Mouse (Mus musculus) megakaryocyte, embryonic 14.5 days (primary cell): Measurements from ENCODE around the gene Atp6v1e1. TPM values are rescaled to one million over a fixed set of nuclear protein-coding genes. Genes with fewer than 3 reads are reported as not detected.

Experiments
- H3K27me3 ChIP-seq: replicated peaks from 2 replicates; pipeline ENCODE3; 2012; ENCODE audit warnings: inconsistent platforms
- H3K36me3 ChIP-seq: replicated peaks from 2 replicates; pipeline ENCODE3; 2012; ENCODE audit warnings: low read length, inconsistent platforms, mixed read lengths
- H3K4me1 ChIP-seq: 2 replicates; pipeline ENCODE4 v1.6.1; 2012; ENCODE audit warnings: inconsistent platforms
- H3K4me3 ChIP-seq: replicated peaks from 2 replicates; pipeline ENCODE3; 2012; ENCODE audit warnings: moderate library complexity, mild to moderate bottlenecking, inconsistent platforms
- H3K9me3 ChIP-seq: 2 replicates; pipeline ENCODE4 v1.6.1; 2012; ENCODE audit warnings: inconsistent platforms
- FLI1 ChIP-seq: IDR thresholded peaks from 2 replicates; pipeline ENCODE4 v1.6.1; 2012; ENCODE audit warnings: low read length, inconsistent platforms, mixed read lengths
- GATA1 ChIP-seq: IDR thresholded peaks from 3 replicates; pipeline ENCODE4 v1.6.1; 2012; ENCODE audit warnings: mixed read lengths, low read length, inconsistent platforms, borderline replicate concordance
- polyA plus RNA-seq: library from polyadenylated mRNA; stranded (reverse); fragments of >175 nt; gene quantifications from 2 replicates; pipeline ENCODE4 v1.2.3, GENCODE M21; 2012; ENCODE audit warnings: low replicate concordance; ENCODE audit not compliant: insufficient read depth

The Atp6v1e1 gene
- polyA plus RNA-seq, 1 experiment: 97.6 TPM

DNA sequence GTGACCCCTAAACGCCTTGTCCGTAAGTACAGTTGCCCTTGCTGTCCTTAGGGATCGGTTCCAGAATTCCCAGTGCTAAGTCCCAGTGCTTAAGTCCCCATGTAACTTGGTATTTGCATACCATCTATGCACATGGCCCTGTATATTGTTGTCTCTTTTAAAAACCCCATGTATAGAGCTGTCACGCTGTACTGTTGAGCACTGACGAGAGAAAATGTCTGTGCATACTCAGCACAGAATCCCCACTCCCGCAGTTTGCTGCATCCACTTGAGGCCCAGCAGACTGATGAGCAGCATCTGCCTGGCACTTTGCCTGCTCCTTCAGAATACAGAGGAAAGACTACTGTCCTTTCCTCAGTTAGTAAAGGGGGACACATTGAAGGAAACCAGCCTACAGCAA, 48.8 kb downstream of the Atp6v1e1 start:
- peaks cover 4% of the 10 kb centered on the region for H3K36me3 ChIP-seq
- H3K27me3 ChIP-seq: peaks cover 39% of the 10 kb centered on the region
- no peak overlapping the region for H3K4me3 ChIP-seq

DNA sequence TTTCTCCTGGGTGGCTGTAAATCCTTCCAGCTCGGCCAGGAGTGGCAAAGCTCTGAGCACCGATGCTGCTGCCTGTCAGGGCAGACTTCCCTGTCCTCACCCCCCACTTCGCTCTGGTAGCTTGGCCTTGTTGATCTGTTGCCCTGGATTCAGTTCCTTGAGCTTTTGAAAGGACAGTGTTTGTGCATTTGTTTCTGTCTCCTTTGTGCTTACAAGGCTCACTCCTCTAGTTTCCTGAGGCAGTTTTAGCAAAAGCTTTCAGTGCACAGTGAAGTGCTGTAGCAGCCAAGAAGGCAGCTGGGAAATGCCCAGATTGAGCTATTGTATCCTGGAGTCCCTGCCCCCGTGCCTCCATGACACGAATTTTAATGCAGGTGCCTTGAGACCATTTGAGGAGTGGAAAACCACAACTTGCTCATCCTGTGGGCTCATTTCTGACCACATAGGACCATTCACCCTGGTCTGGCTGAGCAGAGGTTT, 49.4 kb downstream of the Atp6v1e1 start, which contains the start of gene Slc25a18:
Gene Slc25a18 (plus strand): TSS at position 430 of the 480 bp plus-strand sequence.
- H3K27me3 ChIP-seq: peaks cover 35% of the 10 kb centered on the region
- TF ChIP-seq GATA1 (no peak), FLI1 (no peak)
- H3K36me3 ChIP-seq: peaks cover 4% of the 10 kb centered on the region
- H3K4me1 ChIP-seq: peaks cover 18% of the 10 kb centered on the region
- H3K4me3 ChIP-seq: no peak within 1 kb of the TSS
- no peaks in the 10 kb centered on the region for H3K9me3 ChIP-seq

More for the DNA sequence above, 48.8 kb downstream of the Atp6v1e1 start:
- no peak for TF ChIP-seq GATA1
- H3K4me1 ChIP-seq: peaks cover 20% of the 10 kb centered on the region
- H3K9me3 ChIP-seq: no peaks in the 10 kb centered on the region

DNA sequence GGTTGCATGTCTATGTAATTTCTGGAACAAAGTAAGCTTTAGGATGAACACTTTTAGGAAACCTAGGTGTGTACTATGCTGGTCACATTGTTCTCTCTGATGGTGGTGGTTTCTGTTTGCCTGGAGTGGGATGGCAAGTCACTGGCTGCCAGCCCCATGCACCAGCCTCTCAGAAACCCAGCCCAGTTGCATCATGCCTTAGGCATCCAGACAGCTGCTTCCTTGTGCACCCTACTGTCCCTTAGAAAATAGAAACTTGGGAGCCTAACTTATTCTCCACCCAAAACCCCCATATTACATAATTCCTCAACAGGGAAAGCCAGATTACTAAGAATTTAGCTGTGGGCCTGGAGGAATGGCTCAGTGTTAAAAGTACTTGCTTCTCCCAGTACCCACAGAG, 50.6 kb downstream of the Atp6v1e1 start:
- Histone ChIP-seq H3K27me3 (peaks cover 33% of the 10 kb centered on the region), H3K36me3 (no peaks in the 10 kb centered on the region), H3K4me1 (peaks cover 13% of the 10 kb centered on the region), H3K9me3 (no peaks in the 10 kb centered on the region), H3K4me3 (no peak overlapping the region)
- TF ChIP-seq FLI1 (no peak), GATA1 (no peak)

DNA sequence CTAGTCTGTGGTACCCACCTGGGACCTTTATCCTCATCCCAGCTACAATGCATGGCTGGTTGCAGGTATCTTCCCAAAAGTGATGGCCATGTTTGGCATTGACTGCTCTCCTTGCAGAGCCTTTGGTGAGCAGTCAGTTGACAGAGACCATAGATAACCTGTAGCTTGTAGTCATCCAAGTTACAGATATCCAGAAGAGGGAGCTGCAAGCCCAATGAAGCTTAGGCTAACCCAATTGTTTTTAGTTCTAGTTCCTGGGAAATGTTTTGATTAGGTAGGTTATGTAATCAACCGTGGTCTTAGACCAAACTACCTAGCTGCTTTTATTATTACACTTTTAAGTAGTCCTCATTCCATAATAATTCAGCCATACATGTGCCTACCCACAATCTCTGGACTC, 51.2 kb downstream of the Atp6v1e1 start:
- H3K36me3 ChIP-seq: no peaks in the 10 kb centered on the region

DNA sequence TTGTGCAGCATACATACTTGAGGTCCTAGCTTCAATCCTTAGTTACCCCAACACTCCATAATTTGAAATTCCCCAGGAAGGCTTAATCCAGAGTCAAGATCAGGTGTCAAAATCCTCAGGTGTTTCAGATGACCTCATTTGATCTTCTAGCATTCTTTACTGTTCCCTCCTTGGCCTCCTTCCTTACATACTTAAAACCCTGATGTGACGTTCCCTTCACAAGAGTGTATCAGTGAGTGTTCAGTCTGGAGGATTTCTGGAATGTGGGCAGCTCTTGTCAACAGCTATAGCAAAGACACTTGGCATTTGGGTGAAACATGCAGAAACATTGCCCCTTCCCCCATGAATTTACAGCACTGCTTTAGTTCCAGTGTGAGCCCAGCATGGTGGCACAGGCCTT, 52.6 kb downstream of the Atp6v1e1 start:
- H3K9me3 ChIP-seq: no peaks in the 10 kb centered on the region
- TF ChIP-seq FLI1: no peak
- no peaks in the 10 kb centered on the region for H3K36me3 ChIP-seq
- peaks cover 31% of the 10 kb centered on the region for H3K27me3 ChIP-seq
- H3K4me3 ChIP-seq: no peak overlapping the region
- H3K4me1 ChIP-seq: 0 out of 2 replicates have a peak, but pooled peaks cover 4% of the 10 kb centered on the region

More for the DNA sequence above, 51.2 kb downstream of the Atp6v1e1 start:
- Histone ChIP-seq H3K9me3 (no peaks in the 10 kb centered on the region), H3K4me1 (peaks cover 9% of the 10 kb centered on the region), H3K27me3 (peaks cover 34% of the 10 kb centered on the region), H3K4me3 (no peak overlapping the region)
- no peak for TF ChIP-seq GATA1
- TF ChIP-seq FLI1: no peak

DNA sequence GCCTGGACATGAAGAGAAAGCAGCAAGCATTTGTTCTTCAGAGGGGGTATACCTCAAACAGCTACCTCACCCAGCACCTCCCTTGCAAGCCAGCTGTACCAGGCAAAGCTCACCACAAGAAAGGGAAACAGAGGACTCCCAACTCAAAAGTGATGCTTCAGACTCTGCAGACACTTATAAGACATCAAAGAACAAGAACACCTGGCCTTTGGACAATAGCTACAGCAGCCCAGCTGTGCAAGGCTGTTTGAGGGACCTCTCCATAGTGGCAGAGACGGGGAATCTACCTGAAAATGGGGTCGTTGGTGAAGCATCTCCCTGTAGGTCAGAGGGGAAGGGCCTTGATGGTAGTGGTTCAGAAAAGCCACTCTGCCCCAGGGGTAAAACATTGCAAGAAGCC, 61.4 kb downstream of the Atp6v1e1 start:
- Histone ChIP-seq H3K27me3 (peaks cover 27% of the 10 kb centered on the region), H3K9me3 (no peaks in the 10 kb centered on the region), H3K36me3 (no peaks in the 10 kb centered on the region), H3K4me3 (no peak overlapping the region), H3K4me1 (no peaks in the 10 kb centered on the region)
- no peak for TF ChIP-seq GATA1
- no peak for TF ChIP-seq FLI1

DNA sequence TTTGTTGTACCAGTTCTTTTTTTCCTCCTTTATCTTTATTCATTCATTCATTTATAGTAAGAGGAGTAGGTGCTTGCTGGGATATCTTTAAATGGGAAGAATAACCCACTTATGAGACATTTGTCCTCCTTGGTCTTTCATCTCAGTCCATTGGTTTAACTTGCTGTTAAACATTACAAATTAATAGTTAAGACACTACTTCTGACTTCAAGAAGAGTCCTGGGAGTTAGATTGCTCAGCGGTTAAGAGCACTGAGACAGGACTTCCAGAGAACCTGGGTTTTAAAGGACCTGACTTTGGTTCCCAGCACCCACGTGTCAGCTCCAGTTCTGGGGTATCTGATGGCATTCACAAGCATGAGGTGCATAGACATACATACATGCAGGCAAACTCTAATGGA, 76.2 kb downstream of the Atp6v1e1 start:
- TF ChIP-seq GATA1 (no peak), FLI1 (no peak)
- H3K4me3 ChIP-seq: no peak overlapping the region
- H3K4me1 ChIP-seq: peaks cover 7% of the 10 kb centered on the region; the same call in 1 of the 2 replicates
- H3K36me3 ChIP-seq: no peaks in the 10 kb centered on the region
- H3K9me3 ChIP-seq: no peaks in the 10 kb centered on the region
- H3K27me3 ChIP-seq: peaks cover 24% of the 10 kb centered on the region

Other genes starting within 250 kb of the Atp6v1e1 start
- gene Cecr2, start 156.4 kb downstream of the Atp6v1e1 start, polyA plus RNA-seq: not detected in 2 replicates
- gene Slc25a18, start 49.2 kb downstream of the Atp6v1e1 start, polyA plus RNA-seq: not detected in 2 replicates
- 15.8 and 34.6 TPM in 2 replicates for gene Bcl2l13, start 13.4 kb upstream of the Atp6v1e1 start, polyA plus RNA-seq
- gene Bid, start 94.1 kb upstream of the Atp6v1e1 start, polyA plus RNA-seq: 12.3 and 13.6 TPM in 2 replicates